Mouse (Mus musculus): Measurements from ENCODE around the gene Trappc4. TPM values are rescaled to one million over a fixed set of nuclear protein-coding genes. Genes with fewer than 3 reads are reported as not detected.
"Not testable (repeated sequence)": the region's sequence is repeated elsewhere in the genome, so short reads cannot be mapped to it uniquely, and the experiment has no call there.

Gene Trappc4
- total RNA-seq, 2 experiments from 2014 or later: 13.8 to 17.5 TPM

DNA sequence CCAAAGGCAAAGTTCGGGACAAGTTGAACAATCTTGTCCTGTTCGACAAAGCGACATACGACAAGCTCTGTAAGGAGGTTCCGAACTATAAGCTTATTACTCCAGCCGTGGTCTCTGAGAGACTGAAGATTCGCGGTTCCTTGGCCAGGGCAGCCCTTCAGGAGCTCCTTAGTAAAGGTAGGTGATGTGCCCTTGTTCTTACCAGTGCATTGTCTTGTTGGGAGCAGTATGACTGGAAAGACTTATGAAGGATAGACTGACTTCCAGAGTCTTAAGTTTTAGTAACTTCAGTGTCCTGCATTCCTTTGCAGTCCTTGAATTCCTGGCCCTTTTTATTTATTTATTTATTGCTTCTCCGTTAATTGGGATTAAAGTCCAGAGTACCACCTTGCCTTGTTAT lies 1.3 kb upstream of the Trappc4 start:
- not testable (repeated sequence) for DNase-seq

DNA sequence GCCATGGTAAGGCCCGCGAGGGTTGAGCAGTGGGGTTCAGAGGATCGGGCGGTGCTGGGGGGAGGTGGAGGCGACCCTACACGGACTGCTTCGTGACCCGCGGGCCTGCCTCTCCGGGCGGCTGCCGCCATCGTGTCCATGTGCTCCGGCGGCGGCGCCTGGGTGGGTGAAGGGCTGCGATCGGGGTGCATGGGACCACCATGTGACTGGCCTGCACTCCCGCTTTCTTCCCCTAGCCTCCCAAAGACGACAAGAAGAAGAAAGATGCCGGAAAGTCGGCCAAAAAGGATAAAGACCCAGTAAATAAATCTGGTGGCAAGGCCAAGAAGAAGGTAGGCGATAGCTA lies 325 bp upstream of the Trappc4 start:
- no peak for DNase-seq

DNA sequence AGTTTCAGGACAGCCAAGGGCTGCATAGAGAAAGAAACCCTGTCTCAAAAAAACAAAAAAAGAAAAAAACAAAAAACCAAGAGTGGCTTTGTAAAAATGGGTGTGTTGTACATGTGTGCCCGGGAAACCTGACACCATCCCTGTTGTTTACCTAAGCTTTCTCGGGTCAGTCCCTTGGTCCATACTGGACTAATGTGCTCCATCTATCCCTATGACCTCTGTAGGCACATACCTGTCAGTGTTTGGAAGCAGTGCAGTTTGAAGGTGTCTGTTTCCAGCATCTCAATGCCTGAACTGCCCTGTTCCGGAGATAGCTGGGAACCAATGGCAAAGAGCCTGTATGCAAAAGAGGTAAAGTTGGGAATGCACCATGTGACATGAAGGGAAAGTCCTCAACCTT lies 2.4 kb downstream of the Trappc4 start:
- no peak for DNase-seq

DNA sequence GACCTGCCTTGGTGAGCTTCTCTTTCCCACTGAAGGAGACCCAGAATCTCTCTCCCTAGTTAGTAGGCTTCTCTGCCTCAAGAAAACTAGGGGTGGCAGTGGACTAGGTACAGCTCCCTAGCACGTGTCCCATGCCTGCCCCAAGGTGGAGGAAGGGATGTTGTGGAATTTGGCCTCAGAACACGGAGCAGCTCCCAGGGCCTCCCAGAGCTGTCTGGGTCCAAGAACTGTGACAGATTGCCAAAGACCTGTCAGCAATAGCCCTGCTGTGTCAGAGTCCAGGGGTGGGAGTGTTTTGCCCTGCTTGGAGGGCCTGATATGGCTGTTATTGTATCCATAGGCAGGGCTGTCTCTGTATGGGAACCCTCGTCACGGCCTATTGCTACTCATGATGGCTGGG lies 6.3 kb downstream of the Trappc4 start:
- DNase-seq: peak; percentile 46

DNA sequence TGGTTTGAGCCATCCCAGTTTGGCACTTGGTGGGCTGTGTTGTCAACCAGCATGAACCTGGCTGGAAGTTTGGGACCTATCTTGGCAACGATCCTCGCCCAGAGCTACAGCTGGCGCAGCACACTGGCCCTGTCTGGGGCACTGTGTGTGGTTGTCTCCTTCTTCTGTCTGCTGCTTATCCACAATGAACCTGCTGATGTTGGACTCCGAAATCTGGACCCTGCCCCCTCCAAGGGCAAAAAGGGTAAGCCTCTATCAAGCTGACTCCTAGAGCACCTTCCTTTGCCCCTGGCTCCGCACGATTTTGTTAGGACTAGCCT lies 7.6 kb downstream of the Trappc4 start:
- no peak for DNase-seq

DNA sequence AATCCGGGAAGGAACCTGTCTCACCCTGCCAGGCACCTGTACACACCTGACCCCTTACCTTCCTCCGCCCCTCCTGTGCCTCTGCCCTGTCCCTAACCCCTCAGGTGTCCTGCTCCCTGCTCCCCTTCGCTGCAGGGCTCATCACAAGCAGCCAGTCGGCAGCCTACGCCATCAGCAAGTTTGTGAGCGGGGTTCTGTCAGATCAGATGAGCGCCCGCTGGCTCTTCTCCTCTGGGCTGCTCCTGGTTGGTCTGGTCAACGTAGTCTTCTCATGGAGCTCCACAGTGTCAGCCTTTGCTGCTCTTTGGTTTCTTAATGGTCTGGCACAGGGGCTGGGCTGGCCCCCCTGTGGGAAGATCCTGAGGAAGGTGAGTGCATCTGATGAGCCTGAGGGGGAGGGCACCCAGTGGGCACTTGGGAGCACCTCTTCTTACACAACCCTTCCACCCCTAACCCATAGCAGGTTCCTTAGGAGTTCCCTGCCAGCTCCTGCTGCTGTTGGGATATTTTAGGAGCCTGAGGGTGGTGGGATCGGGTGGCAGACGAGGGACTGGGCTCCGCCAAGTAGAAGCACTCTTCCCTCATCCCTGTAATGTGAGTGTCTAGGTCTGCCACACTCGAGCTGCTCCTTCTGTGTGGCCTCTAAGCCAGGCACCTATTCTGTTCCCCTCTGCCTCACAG lies 8.1 kb downstream of the Trappc4 start:
- DNase-seq: peak; percentile 71

DNA sequence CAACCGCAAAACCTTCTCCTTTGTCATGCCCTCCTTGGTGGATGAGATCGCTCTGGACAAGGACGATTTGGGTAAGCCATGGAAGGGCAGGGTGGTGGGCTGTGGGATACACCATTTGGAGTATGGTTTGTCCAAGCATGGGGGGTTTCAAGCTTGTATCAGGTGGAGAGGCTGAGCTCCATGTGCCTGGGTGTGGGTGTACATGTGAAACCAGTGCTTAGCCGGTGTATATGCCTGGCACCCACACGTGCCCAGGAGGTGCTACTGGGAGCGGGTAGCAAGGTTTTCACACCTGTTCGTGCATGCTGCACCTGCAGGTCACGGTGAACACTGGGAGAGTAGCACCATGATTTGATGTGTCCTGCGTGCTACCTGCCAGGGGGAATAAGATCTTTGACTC lies 8.8 kb downstream of the Trappc4 start:
- no peak for DNase-seq

DNA sequence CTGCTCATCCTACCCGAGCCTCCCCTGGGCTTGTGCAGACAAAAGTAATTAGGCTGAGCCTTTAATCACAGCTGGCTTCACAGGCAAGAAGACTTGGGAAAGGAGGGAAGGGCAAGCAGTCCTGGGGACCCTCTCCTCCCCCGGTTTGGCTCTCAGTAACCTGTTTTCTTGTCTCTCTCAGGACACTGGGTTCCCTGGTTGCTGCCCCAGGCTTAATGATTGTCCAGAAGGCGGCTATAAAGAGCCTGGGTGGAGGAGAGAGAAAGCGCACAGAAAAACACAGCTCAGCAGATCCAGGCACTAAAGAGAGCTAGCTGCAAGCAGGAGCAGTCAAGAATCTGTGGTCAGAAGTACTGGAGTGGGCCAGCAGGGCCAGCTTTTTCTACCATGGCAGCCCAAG lies 9.3 kb downstream of the Trappc4 start:
- peak; percentile 35 for DNase-seq

DNA sequence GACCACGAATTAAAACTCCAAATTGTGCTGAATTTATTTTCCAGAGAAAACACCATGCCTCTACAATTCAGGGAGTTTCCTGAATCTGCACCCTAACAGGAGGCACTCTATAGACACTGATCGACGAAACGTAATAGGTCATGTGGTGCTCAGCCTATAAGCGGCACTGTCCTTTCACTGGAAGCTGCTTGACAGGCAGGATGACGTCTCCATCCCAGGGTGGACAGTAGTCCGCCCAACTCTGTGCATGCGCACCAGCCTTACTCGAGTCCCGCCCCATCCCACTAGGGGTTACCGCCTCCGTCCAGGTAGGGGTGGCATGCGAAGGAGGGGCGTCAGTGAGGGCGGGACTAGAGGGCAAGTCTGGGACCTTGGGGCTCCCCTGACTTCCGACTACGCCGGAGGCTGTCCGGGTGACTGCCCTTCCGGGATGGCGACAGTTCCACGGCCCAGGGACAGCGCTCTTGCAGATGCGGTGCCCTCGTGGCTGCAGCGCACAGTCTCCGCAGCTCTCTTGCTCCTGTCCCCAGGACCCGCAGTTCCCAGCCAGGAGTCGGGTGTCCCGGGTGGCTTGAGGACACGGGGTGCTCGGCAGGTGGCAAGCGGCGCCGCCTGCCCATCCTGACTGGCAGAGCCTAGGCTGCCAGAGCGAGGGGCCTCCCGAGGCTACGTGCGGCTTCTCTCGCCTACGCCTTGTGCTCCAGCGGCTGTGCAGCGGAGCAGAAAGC lies 10.6 kb downstream of the Trappc4 start, which contains the start of gene Slc37a4:
Slc37a4 (plus strand) TSS at position 169 of the 728 bp plus-strand sequence.
- DNase-seq: peak; percentile 96

DNA sequence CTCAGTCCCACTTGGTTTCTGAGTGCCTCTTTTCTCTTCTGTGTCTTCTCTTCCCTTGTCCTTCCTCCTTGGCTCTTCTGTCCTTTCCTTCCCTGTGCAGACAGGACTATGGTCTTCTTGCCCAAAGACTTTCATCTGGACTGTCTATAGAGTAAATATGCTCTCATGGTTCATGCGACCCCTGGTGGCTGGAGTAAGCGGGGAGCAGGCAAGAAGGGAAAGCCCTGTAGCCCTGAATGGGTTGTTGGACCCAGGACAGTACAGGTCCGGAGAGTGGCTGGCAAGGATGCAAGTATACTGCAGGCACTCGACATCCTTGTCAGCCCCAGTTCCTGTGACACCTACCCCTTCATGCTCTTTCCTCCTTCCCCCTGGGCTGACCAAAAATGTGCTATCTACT lies 15.9 kb downstream of the Trappc4 start:
- peak; percentile 54 for DNase-seq

DNA sequence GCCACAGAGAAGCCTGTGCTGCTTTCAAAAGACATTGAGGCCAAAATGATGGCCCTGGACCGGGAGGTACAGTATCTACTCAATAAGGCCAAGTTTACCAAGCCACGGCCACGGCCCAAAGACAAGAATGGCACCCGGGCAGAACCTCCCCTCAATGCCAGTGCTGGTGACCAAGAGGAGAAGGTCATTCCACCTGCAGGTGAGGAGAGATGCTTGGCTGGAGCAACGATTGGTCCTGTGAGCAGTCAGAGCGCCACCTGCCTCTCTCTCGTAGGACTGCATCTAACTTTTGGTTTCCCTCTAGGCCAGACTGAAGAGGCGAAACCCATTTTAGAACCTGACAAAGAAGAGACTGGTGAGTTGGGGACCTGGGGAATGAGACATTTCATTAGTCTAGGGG lies 18.1 kb downstream of the Trappc4 start:
- no peak for DNase-seq

DNA sequence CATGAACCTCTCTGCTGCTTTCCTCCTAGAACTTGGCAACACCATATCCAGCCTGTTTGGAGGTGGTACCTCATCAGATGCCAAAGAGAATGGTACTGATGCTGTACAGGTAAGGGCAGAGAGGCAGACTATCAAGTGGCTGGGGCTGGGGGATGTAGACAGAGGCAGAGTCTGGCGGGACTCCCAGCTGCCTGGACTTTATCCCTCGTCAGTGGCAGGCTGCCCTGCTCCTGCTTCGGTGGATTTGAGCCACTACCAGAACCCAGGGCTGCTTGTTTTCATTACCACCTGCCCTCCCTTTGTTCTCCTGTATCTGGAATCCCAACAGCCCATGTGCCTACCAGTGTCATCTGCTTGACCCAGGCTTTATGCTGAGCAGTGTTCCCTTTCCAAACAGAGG lies 20.2 kb downstream of the Trappc4 start:
- no peak for DNase-seq

DNA sequence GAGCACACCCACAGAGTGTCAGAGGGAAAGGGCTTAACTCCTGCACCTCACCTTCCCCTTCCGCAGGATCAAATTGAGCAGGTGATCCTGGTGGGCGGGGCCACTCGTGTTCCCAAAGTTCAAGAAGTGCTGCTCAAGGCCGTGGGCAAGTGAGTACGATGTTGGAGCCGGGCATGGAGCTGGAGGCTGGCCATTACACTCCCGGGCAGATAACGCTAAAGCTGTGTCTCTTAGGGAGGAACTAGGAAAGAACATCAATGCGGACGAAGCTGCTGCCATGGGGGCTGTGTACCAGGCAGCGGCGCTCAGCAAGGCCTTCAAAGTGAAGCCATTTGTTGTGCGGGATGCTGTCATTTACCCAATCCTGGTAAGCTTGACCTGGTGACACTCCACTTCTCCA lies 22.8 kb downstream of the Trappc4 start:
- DNase-seq: no peak

DNA sequence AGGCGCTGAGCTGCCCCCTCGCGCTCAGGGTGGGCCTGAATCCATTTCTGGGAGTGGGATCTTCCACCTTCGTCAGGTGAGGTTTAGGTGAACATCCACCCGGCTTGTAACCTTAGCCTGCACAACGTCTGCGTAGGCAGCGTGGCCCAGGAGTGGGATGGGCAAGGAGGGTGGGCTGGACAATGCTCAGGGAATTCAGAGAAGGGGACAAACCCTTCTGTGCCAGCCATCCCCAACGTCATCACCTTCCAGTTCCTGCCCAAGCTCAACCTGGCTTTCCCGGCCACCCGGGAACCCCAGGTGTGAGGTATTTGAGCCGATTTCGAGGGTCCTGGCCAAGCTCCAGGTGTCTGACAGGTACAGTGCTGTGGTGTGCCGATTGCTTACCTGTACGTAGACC lies 27.5 kb downstream of the Trappc4 start:
- DNase-seq: no peak

DNA sequence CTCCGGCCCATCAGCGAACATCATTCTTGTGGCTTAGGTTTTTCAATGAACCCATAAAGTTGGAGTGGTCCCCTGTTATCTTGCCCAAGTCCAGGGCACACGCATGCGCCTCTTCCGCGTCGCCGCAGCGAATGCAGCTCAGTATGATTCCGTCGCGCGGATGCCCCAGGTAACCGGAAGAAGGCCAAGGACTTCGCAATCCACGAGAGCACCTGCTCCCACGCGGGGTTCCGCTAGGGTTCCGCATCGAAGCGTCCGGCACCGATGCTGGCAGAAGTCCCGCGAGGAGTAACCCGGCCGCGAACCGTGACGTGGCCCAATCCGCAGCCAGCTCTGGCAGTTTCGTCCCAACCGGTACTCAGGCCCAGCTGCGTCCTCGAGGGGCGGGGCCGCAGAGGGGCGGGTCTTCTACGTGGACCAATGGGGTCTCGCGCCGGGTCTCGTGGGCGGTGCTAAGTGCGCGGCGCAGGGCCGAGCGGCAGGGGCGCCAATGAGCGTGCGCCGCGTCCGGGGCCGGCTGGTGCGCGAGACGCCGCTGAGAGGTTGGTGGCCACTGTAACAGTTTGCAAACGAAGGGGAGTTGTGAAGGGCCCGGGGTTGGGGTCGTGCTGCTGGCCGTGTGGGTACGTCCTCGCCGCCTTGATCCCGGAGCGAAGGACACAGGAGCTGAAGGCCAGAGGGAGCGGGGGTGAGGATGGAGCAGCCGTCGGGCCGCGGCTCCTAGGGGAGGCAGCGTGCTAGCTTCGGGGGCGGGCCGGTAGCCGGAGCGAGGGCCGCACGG lies 28.2 kb downstream of the Trappc4 start, which contains the start of gene Hyou1:
Hyou1 (plus strand) TSS at position 437 of the 781 bp plus-strand sequence.
- DNase-seq: peak; percentile 99

DNA sequence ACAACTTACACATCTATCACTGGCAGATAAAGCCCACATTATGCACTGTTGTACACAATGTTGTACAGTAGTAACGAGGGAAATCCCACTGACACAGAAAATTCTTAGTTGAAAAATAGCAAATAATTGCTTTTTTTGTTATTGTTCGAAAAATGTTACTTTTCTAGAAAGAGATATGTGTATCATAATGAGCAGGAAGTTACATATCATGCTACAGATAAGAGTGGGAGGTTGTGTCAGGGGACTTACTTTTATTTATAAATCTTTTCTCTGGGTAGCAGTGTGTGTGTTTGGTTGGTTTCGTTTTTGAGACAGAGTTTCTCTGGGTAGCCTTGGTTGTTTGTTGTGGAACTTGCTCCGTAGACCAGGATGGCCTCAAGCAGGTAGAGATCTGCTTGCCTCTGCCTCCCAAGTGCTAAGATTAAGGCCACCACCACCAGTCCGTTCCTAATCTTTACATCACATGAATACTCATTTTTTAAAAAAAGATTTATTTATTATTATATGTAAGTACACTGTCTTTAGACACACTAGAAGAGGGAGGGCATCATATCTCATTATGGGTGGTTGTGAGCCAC lies 29.2 kb downstream of the Trappc4 start:
- DNase-seq: no peak

DNA sequence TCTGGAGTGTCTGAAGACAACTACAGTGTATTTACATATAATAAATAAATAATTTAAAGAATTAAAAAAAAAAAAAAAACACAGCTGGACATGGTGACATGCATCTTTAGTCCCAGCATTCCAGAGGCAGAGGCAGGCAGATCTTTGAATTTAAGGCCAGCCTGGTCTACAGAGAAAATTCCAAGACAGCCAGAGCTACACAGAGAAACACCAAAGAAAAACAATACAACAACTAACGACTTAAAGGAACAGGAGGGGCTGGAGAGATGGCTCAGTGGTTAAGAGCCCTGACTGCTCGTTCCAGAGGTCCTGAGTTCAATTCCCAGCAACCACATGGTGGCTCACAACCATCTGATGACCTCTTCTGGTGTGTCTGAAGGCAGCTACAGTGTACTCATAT lies 30.1 kb downstream of the Trappc4 start:
- not testable (repeated sequence) for DNase-seq

DNA sequence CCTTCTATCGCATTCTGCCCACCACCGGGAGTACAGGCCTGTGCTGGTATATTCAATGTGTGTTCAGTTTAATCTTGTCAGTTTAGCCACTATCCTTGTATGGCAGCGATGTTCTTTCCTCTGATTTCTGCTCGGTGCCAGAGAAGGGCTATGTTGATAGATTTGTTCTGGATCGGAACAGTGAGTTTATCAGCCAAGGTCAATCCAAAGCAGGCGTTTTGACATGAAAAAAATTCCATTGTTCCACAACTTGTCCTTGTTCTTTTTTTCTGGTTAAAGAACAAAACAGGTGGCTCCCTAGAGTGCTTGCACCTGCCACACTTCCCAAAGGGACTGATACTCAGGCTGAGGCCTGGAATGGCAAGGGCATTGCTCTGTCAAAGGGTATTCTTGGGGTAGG lies 31.3 kb downstream of the Trappc4 start:
- DNase-seq: no peak

DNA sequence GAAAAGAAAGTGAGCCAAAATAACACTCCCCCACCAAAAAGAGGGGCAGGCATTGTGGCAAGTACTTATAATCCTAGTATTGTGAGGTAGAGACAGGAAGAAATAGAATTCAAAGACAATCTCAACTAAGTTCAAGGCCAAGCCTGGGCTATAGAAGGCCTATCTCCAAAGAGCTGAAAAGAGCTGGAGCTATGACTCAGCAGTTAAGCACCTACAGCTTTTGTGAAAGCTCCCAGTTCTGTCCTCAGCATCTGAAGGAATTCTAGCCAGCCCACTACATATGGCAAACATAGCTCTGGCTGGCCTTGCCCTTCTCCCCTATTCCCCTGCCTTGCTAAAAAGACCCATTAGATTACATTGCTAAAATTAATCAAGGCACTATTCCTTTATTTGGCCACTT lies 34.0 kb downstream of the Trappc4 start:
- no peak for DNase-seq

DNA sequence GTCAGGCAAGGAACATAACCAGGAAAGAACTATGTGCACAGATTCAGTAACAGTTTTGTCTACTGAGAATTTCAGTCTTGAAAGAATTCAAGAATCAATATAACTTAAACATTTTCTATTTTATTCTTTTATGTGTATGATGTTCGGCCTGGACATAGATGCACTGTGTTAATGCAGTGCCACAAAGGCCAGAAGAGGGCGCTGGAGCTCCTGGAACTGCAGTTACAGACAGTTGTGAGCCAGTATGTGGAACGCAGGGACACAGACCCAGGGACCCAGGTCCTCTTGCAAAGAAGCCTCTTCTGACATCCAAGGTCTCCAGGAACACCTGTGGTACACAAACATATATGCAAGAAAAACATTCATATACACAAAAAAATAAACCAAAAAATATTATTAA lies 42.9 kb downstream of the Trappc4 start:
- no peak for DNase-seq

DNA sequence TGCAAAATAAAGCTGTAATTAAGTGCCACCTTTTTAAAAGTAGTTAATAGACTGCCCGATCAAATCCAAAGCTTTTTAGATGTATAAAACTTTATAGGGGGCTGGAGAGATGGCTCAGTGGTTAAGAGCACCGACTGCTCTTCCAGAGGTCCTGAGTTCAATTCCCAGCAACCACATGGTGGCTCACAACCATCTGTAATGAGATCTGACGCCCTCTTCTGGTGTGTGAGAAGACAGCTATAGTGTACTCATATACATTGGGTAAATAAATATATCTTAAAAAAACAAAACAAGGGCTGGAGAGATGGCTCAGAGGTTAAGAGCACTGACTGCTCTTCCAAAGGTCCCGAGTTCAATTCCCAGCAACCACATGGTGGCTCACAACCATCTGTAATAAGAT lies 45.5 kb downstream of the Trappc4 start:
- not testable (repeated sequence) for DNase-seq

DNA sequence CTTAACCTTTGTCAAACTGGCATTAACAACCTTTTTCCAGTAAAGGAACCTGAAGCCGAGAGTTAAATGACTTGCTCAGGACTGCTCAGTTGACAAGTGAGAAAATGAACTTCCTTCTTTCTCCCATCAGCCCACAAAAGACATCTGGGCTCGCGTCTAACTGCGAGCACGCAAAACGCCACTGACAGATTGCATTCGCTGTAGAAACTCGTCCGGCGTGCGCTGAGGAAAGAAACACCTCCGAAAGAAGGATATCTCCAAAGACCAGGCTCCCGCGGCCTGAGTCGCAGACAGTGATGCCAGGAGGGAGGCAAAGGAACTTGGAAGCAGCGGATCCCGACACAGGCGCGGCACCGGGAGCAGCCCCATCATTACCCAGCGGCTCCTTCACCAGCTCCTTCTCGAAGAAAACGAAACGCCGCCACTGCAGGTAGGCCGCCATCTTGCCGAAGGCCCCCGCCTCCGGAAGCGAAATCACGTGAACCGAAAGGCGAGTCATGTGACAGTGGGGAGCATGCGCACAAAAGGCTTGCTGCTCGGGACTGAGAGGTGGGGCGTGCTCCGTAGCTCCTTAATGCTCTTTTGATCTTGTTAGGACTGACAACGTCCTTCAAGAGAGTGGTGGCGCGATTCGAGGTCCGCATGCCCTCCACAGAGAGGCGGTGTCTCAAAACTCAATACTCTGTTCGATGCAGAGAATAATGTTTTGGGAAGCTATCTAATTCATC lies 46.0 kb downstream of the Trappc4 start, which contains the start of gene Vps11:
Vps11 (minus strand) TSS at position 481 of the 728 bp plus-strand sequence.
- DNase-seq: peak; percentile 93

All from gastrocnemius, postnatal 25 days (tissue).